Mouse (Mus musculus): ENCODE measurements at regions not wholly inside any gene's neighbourhood (a gene's known extent, or its start where the extent isn't known, plus 50 kb on each side); places are given as distances from the start of the nearest gene placed in this dataset.

GRCm38 (mm10) chr12:35642473-35642872 lies 107.6 kb upstream of the Ahr start:
- dilution Hi-C loops (cut with MboI; ENCODE audit: extremely low pct_ligation_motif_present, extremely low pct_unique_long_range_greater_than_20kb, low sequenced_read_pairs) = no loop called here
- in situ Hi-C loops (cut with MboI; ENCODE audit: low pct_ligation_motif_present, low pct_unique_long_range_greater_than_20kb, low sequenced_read_pairs) = no loop called here

GRCm38 (mm10) chr12:35641741-35642140 lies 106.9 kb upstream of the Ahr start:
- Histone ChIP-seq H3K27ac (ENCODE audit: insufficient read depth, low read depth) (no peak overlapping the region), H3K9me3 (replicated peaks; ENCODE audit: low read length) (no peaks in the 10 kb centered on the region), H3K4me3 (replicated peaks in 1 of 3; ENCODE audit: low read depth in 2 of 3, low read length in 2 of 3, poor library complexity in 1 of 3) (no peak overlapping the region), H3K4me1 (ENCODE audit: control insufficient read depth in 1 of 2, insufficient read depth in 2 of 2) (peaks cover 2 to 14% of the 10 kb centered on the region in 2 experiments; a peak in 3 of 4 replicates), H3K79me2 (replicated peaks; ENCODE audit: control insufficient read depth, extremely low read depth, insufficient read depth, poor library complexity, severe bottlenecking) (no peaks in the 10 kb centered on the region), H3K9ac (ENCODE audit: insufficient read depth, low read depth) (no peak overlapping the region), H3K4me2 (ENCODE audit: insufficient read depth, low read depth, poor library complexity, severe bottlenecking) (no peak overlapping the region), H3K36me3 (replicated peaks in 1 of 2; ENCODE audit: control insufficient read depth in 1 of 2, insufficient read depth in 1 of 2, low read length in 1 of 2) (no peaks in the 10 kb centered on the region), H3K27me3 (replicated peaks) (no peaks in the 10 kb centered on the region)
- no peak for DNase-seq (ENCODE audit: extremely low read depth)
- TF ChIP-seq SIN3A (IDR thresholded peaks at IDR 0.05; ENCODE audit: low read length) = no peak
- no peak for TF ChIP-seq ZC3H11A (IDR thresholded peaks at IDR 0.05; ENCODE audit: low read depth, low read length)
- no peak for TF ChIP-seq TCF12 (IDR thresholded peaks at IDR 0.05; ENCODE audit: low read depth, low read length)
- no peak for TF ChIP-seq IRF4 (IDR thresholded peaks at IDR 0.05; ENCODE audit: low read depth, low read length)
- TF ChIP-seq HCFC1 (IDR thresholded peaks at IDR 0.05; ENCODE audit: low read depth, low read length) = no peak
- TF ChIP-seq MAX (IDR thresholded peaks at IDR 0.05; ENCODE audit: low read length) = no peak
- no peak for TF ChIP-seq USF1 (IDR thresholded peaks at IDR 0.05; ENCODE audit: low read depth, low read length)
- no peak for TF ChIP-seq ELF1 (IDR thresholded peaks at IDR 0.05; ENCODE audit: low read depth, low read length)
- dilution Hi-C loops (cut with MboI; ENCODE audit: extremely low pct_ligation_motif_present, extremely low pct_unique_long_range_greater_than_20kb, low sequenced_read_pairs) = no loop called here
- in situ Hi-C loops (cut with MboI; ENCODE audit: low pct_ligation_motif_present, low pct_unique_long_range_greater_than_20kb, low sequenced_read_pairs) = no loop called here

More at GRCm38 (mm10) chr12:35642473-35642872, 107.6 kb upstream of the Ahr start:
- Histone ChIP-seq H3K4me2 (ENCODE audit: insufficient read depth, low read depth, poor library complexity, severe bottlenecking) (no peak overlapping the region), H3K9me3 (replicated peaks; ENCODE audit: low read length) (no peaks in the 10 kb centered on the region), H3K4me1 (ENCODE audit: control insufficient read depth in 1 of 2, insufficient read depth in 2 of 2) (peaks cover 2 to 14% of the 10 kb centered on the region in 2 experiments; a peak in 3 of 4 replicates), H3K36me3 (replicated peaks in 1 of 2; ENCODE audit: control insufficient read depth in 1 of 2, insufficient read depth in 1 of 2, low read length in 1 of 2) (no peaks in the 10 kb centered on the region), H3K27me3 (replicated peaks) (no peaks in the 10 kb centered on the region), H3K4me3 (replicated peaks in 1 of 3; ENCODE audit: low read depth in 2 of 3, low read length in 2 of 3, poor library complexity in 1 of 3) (no peak overlapping the region), H3K9ac (ENCODE audit: insufficient read depth, low read depth) (no peak overlapping the region), H3K27ac (ENCODE audit: insufficient read depth, low read depth) (no peak overlapping the region), H3K79me2 (replicated peaks; ENCODE audit: control insufficient read depth, extremely low read depth, insufficient read depth, poor library complexity, severe bottlenecking) (no peaks in the 10 kb centered on the region)
- no peak for TF ChIP-seq JUND (conservative IDR thresholded peaks at IDR 0.05; ENCODE audit: low read depth, low read length)
- no peak for DNase-seq (ENCODE audit: extremely low read depth)

DNA sequence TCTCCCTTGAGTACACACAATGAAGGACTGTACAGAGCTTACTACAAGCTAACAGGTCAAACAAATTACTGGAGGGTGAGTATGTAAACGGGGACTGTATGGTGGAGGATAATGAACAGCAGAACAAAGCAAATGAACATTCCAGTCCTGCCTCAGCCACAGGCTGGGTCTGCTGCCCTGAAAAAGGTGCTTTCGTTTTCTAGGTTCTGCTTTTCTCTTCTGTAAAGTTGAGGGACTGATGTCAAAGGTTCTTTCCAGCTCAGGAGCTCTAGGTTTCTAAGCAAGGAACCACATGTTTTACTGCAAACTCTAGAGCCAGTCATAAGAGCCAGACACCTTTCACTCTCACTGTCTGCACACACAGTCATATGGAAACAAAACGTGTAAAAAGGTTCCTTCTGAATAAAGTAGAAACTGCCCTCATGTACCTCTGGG lies 106.1 kb upstream of the Ahr start:
- DNase-seq (ENCODE audit: extremely low read depth) = peak; percentile 85
- Histone ChIP-seq H3K27ac (ENCODE audit: insufficient read depth, low read depth) (peak overlapping the region; percentile 60), H3K4me3 (replicated peaks in 1 of 3; ENCODE audit: low read depth in 2 of 3, low read length in 2 of 3, poor library complexity in 1 of 3) (peak overlapping the region in 2 of 3 experiments; percentile 20 to 38), H3K4me2 (ENCODE audit: insufficient read depth, low read depth, poor library complexity, severe bottlenecking) (peak overlapping the region; percentile 91), H3K9me3 (replicated peaks; ENCODE audit: low read length) (no peaks in the 10 kb centered on the region), H3K36me3 (replicated peaks in 1 of 2; ENCODE audit: control insufficient read depth in 1 of 2, insufficient read depth in 1 of 2, low read length in 1 of 2) (no peaks in the 10 kb centered on the region), H3K79me2 (replicated peaks; ENCODE audit: control insufficient read depth, extremely low read depth, insufficient read depth, poor library complexity, severe bottlenecking) (no peaks in the 10 kb centered on the region), H3K4me1 (ENCODE audit: control insufficient read depth in 1 of 2, insufficient read depth in 2 of 2) (peaks cover 2 to 14% of the 10 kb centered on the region in 2 experiments; a peak in 3 of 4 replicates), H3K27me3 (replicated peaks) (no peaks in the 10 kb centered on the region), H3K9ac (ENCODE audit: insufficient read depth, low read depth) (no peak overlapping the region; the same call in 1 of the 2 replicates)
- dilution Hi-C loops (cut with MboI; ENCODE audit: extremely low pct_ligation_motif_present, extremely low pct_unique_long_range_greater_than_20kb, low sequenced_read_pairs) = no loop called here
- in situ Hi-C loops (cut with MboI; ENCODE audit: low pct_ligation_motif_present, low pct_unique_long_range_greater_than_20kb, low sequenced_read_pairs) = no loop called here
- TF ChIP-seq SIN3A (IDR thresholded peaks at IDR 0.05; ENCODE audit: low read length) (peak; percentile 67; the same call in 1 of the 2 replicates), CTCF (conservative IDR thresholded peaks at IDR 0.05 in 1 of 2, IDR thresholded peaks at IDR 0.05 in 1 of 2; ENCODE audit: low read depth in 2 of 2, low read length in 2 of 2) (no peak), POLR2A (IDR thresholded peaks at IDR 0.05; ENCODE audit: low read depth, low read length) (no peak), CHD1 (IDR thresholded peaks at IDR 0.05; ENCODE audit: low read depth, low read length) (no peak), RAD21 (IDR thresholded peaks at IDR 0.05; ENCODE audit: low read depth, low read length) (no peak; the same call in 1 of the 2 replicates), E2F4 (IDR thresholded peaks at IDR 0.05; ENCODE audit: insufficient replicate concordance, low read depth, low read length) (no peak; the same call in 1 of the 2 replicates), ELF1 (IDR thresholded peaks at IDR 0.05; ENCODE audit: low read depth, low read length) (0 out of 2 replicates have a peak, but pooled peaks have one; percentile 10), PAX5 (IDR thresholded peaks at IDR 0.05; ENCODE audit: low read length) (no peak), CHD2 (IDR thresholded peaks at IDR 0.05; ENCODE audit: low read length) (0 out of 2 replicates have a peak, but pooled peaks have one; percentile 40), NELFE (IDR thresholded peaks at IDR 0.05; ENCODE audit: low read depth, low read length) (no peak), MAFK (IDR thresholded peaks at IDR 0.05; ENCODE audit: insufficient replicate concordance, low read length) (peak; percentile 77), BHLHE40 (IDR thresholded peaks at IDR 0.05; ENCODE audit: low read depth, low read length) (peak; percentile 99), GABPA (IDR thresholded peaks at IDR 0.05; ENCODE audit: insufficient replicate concordance, low read depth, low read length) (no peak), TCF12 (IDR thresholded peaks at IDR 0.05; ENCODE audit: low read depth, low read length) (no peak; the same call in 1 of the 2 replicates), HCFC1 (IDR thresholded peaks at IDR 0.05; ENCODE audit: low read depth, low read length) (no peak), MAX (IDR thresholded peaks at IDR 0.05; ENCODE audit: low read length) (peak; percentile 86), UBTF (IDR thresholded peaks at IDR 0.05; ENCODE audit: low read depth, low read length) (no peak), ZC3H11A (IDR thresholded peaks at IDR 0.05; ENCODE audit: low read depth, low read length) (no peak), MEF2A (IDR thresholded peaks at IDR 0.05; ENCODE audit: borderline replicate concordance, low read depth, low read length) (peak; percentile 89), NRF1 (IDR thresholded peaks at IDR 0.05; ENCODE audit: low read depth, low read length) (no peak), ZNF384 (IDR thresholded peaks at IDR 0.05; ENCODE audit: low read depth, low read length) (no peak), MAZ (IDR thresholded peaks at IDR 0.05; ENCODE audit: low read depth, low read length) (0 out of 2 replicates have a peak, but pooled peaks have one; percentile 30)

Data from CH12.LX (cell line).